Mouse (Mus musculus): ENCODE measurements around the gene Espn. TPM values are rescaled to one million over a fixed set of nuclear protein-coding genes. Genes with fewer than 3 reads are reported as not detected.

The Espn gene
- polyA plus RNA-seq, 1 experiment from 2014 or later: not detected

GRCm38 (mm10) chr4:152083611-152084220, 68.5 kb downstream of the Espn start:
- no peaks in the 10 kb centered on the region for H3K9me3 ChIP-seq (ENCODE audit: control insufficient read depth, low read length)
- no peaks in the 10 kb centered on the region; the same call in 1 of the 2 replicates for H3K27me3 ChIP-seq (ENCODE audit: control insufficient read depth, insufficient read depth, low read length)
- H3K4me3 ChIP-seq (replicated peaks; ENCODE audit: low read depth, low read length): no peak overlapping the region
- WGBS: 66% methylated on average over 7 of the region's 7 CpGs
- H3K36me3 ChIP-seq (ENCODE audit: control insufficient read depth, insufficient read depth, low read length): no peaks in the 10 kb centered on the region
- peaks cover 16% of the 10 kb centered on the region for H3K4me1 ChIP-seq (ENCODE audit: control insufficient read depth, insufficient read depth, low read length)
- no peak for DNase-seq
- H3K9ac ChIP-seq (replicated peaks; ENCODE audit: low read length): no peak overlapping the region
- no peak overlapping the region for H3K27ac ChIP-seq (replicated peaks; ENCODE audit: low read depth, low read length)
- no peak for ATAC-seq (ENCODE audit: low FRiP score, low TSS enrichment)
- no peak overlapping the region for H3K4me2 ChIP-seq (ENCODE audit: low read length)

GRCm38 (mm10) chr4:152079931-152080330, 72.2 kb downstream of the Espn start:
- Histone ChIP-seq H3K4me2 (ENCODE audit: low read length) (no peak overlapping the region), H3K36me3 (ENCODE audit: control insufficient read depth, insufficient read depth, low read length) (no peaks in the 10 kb centered on the region), H3K27ac (replicated peaks; ENCODE audit: low read depth, low read length) (no peak overlapping the region), H3K9ac (replicated peaks; ENCODE audit: low read length) (no peak overlapping the region), H3K4me3 (replicated peaks; ENCODE audit: low read depth, low read length) (no peak overlapping the region), H3K27me3 (ENCODE audit: control insufficient read depth, insufficient read depth, low read length) (no peaks in the 10 kb centered on the region; the same call in 1 of the 2 replicates), H3K9me3 (ENCODE audit: control insufficient read depth, low read length) (no peaks in the 10 kb centered on the region), H3K4me1 (ENCODE audit: control insufficient read depth, insufficient read depth, low read length) (no peaks in the 10 kb centered on the region)
- WGBS: 62% methylated on average over 7 of the region's 7 CpGs
- DNase-seq (no peak), ATAC-seq (ENCODE audit: low FRiP score, low TSS enrichment) (no peak)

DNA sequence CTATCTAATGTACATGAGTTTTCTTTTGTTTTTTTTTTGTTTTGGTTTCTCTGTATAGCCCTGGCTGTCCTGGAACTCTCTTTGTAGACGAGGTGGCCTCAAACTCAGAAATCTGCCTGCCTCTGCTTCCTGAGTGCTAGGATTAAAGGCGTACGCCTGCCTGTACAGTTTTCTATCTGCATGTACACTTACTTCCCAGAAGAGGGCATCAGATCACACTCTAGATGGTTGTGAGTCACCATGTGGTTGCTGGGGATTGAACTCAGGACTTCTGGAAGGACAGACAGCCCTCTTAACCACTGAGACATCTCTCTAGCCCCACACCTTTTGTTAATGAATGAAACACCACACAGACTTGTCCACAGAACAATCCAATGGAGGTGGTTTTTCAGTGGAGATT, 72.9 kb downstream of the Espn start:
- Histone ChIP-seq H3K9ac (replicated peaks; ENCODE audit: low read length) (no peak overlapping the region), H3K27ac (replicated peaks; ENCODE audit: low read depth, low read length) (no peak overlapping the region), H3K4me2 (ENCODE audit: low read length) (no peak overlapping the region), H3K27me3 (ENCODE audit: control insufficient read depth, insufficient read depth, low read length) (no peaks in the 10 kb centered on the region), H3K36me3 (ENCODE audit: control insufficient read depth, insufficient read depth, low read length) (no peaks in the 10 kb centered on the region), H3K9me3 (ENCODE audit: control insufficient read depth, low read length) (no peaks in the 10 kb centered on the region), H3K4me1 (ENCODE audit: control insufficient read depth, insufficient read depth, low read length) (no peaks in the 10 kb centered on the region), H3K4me3 (replicated peaks; ENCODE audit: low read depth, low read length) (no peak overlapping the region)
- no peak for DNase-seq
- 92% methylated on average over 3 of the region's 3 CpGs for WGBS
- no peak for ATAC-seq (ENCODE audit: low FRiP score, low TSS enrichment)

DNA sequence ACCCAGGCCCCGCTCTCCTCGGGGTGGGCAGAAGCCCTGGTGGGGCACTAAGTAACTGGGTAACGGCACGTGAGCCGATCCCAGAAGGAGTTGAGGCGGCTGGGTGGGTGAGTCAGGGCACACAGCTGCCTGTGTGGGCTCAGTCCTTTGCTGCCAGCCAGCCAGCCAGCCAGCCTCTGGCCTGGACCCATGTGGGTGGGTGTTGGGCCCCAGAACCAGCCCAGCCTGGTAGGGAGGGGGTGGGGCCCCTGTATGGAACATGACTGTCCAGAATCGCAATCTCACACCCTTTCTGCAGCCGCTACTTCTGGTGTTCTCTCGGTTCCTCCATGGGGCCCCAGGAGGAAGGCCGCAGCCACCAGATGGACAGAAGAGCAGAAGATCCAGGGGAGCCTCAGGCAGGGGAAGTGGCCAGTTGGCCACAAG, 74.1 kb downstream of the Espn start:
- no peaks in the 10 kb centered on the region for H3K9me3 ChIP-seq (ENCODE audit: control insufficient read depth, low read length)
- no peak overlapping the region for H3K27ac ChIP-seq (replicated peaks; ENCODE audit: low read depth, low read length)
- no peaks in the 10 kb centered on the region for H3K36me3 ChIP-seq (ENCODE audit: control insufficient read depth, insufficient read depth, low read length)
- WGBS: 93% methylated on average over 10 of the region's 10 CpGs
- no peak overlapping the region for H3K4me3 ChIP-seq (replicated peaks; ENCODE audit: low read depth, low read length)
- H3K9ac ChIP-seq (replicated peaks; ENCODE audit: low read length): no peak overlapping the region
- no peak for DNase-seq
- H3K4me2 ChIP-seq (ENCODE audit: low read length): no peak overlapping the region
- ATAC-seq (ENCODE audit: low FRiP score, low TSS enrichment): no peak
- H3K4me1 ChIP-seq (ENCODE audit: control insufficient read depth, insufficient read depth, low read length): no peaks in the 10 kb centered on the region
- no peaks in the 10 kb centered on the region for H3K27me3 ChIP-seq (ENCODE audit: control insufficient read depth, insufficient read depth, low read length)

GRCm38 (mm10) chr4:152077191-152077590, 75.0 kb downstream of the Espn start:
- no peak overlapping the region for H3K9ac ChIP-seq (replicated peaks; ENCODE audit: low read length)
- H3K27me3 ChIP-seq (ENCODE audit: control insufficient read depth, insufficient read depth, low read length): no peaks in the 10 kb centered on the region
- ATAC-seq (ENCODE audit: low FRiP score, low TSS enrichment): no peak
- no peak overlapping the region for H3K27ac ChIP-seq (replicated peaks; ENCODE audit: low read depth, low read length)
- 84% methylated on average over 9 of the region's 9 CpGs for WGBS
- DNase-seq: no peak
- no peak overlapping the region for H3K4me2 ChIP-seq (ENCODE audit: low read length)
- no peaks in the 10 kb centered on the region for H3K9me3 ChIP-seq (ENCODE audit: control insufficient read depth, low read length)
- peaks cover 6% of the 10 kb centered on the region for H3K4me1 ChIP-seq (ENCODE audit: control insufficient read depth, insufficient read depth, low read length)
- no peaks in the 10 kb centered on the region for H3K36me3 ChIP-seq (ENCODE audit: control insufficient read depth, insufficient read depth, low read length)
- H3K4me3 ChIP-seq (replicated peaks; ENCODE audit: low read depth, low read length): no peak overlapping the region

DNA sequence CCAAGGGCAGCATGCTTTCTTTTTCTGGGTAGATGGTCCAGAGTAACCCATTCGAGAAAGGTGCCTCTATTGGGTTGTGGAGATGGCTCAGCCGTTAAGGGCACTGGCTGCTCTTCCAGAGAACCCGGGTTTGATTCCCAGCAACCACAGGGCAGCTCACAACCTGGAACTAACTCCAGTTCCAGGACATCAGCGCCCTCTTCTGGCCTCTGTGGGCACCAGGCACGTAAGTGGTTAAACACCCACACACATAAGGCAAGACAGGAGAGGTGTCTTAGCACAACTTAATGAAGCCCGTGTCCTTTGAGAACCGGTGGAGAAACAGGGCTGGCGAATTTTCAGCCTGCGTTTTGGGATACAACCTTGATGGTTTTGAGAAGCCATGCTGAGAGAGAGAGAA, 77.6 kb downstream of the Espn start:
- ATAC-seq (ENCODE audit: low FRiP score, low TSS enrichment) (no peak), DNase-seq (no peak)
- no peak overlapping the region for H3K4me2 ChIP-seq (ENCODE audit: low read length)
- H3K4me1 ChIP-seq (ENCODE audit: control insufficient read depth, insufficient read depth, low read length): peaks cover 6% of the 10 kb centered on the region
- no peak overlapping the region for H3K4me3 ChIP-seq (replicated peaks; ENCODE audit: low read depth, low read length)
- no peaks in the 10 kb centered on the region for H3K27me3 ChIP-seq (ENCODE audit: control insufficient read depth, insufficient read depth, low read length)
- H3K36me3 ChIP-seq (ENCODE audit: control insufficient read depth, insufficient read depth, low read length): no peaks in the 10 kb centered on the region
- H3K27ac ChIP-seq (replicated peaks; ENCODE audit: low read depth, low read length): no peak overlapping the region
- H3K9me3 ChIP-seq (ENCODE audit: control insufficient read depth, low read length): no peaks in the 10 kb centered on the region
- 84% methylated on average over 9 of the region's 9 CpGs for WGBS
- no peak overlapping the region for H3K9ac ChIP-seq (replicated peaks; ENCODE audit: low read length)

DNA sequence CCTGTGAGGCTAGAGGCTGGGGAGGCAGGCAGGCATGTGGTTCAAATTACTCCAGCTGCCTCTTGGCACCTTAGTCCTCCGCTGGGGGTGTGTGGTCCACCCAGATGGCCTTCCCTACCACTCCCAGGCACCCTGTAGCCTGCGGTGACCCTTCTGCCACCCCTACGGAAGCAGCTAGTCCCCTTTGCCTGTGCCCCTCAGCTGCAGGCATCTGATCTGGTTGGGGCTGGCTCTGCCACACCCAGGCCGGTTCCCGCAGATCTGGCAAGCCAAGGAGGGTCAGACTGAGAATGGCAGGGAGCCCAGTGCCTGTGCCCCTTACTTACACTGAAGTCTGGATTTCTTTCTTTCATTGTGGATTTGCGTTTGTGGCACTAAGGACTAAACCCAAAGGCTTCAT, 78.5 kb downstream of the Espn start:
- no peaks in the 10 kb centered on the region for H3K9me3 ChIP-seq (ENCODE audit: control insufficient read depth, low read length)
- H3K9ac ChIP-seq (replicated peaks; ENCODE audit: low read length): no peak overlapping the region
- no peak overlapping the region for H3K27ac ChIP-seq (replicated peaks; ENCODE audit: low read depth, low read length)
- DNase-seq (no peak), ATAC-seq (ENCODE audit: low FRiP score, low TSS enrichment) (no peak)
- H3K4me1 ChIP-seq (ENCODE audit: control insufficient read depth, insufficient read depth, low read length): peaks cover 6% of the 10 kb centered on the region
- H3K36me3 ChIP-seq (ENCODE audit: control insufficient read depth, insufficient read depth, low read length): no peaks in the 10 kb centered on the region
- WGBS: 83% methylated on average over 6 of the region's 6 CpGs
- H3K4me2 ChIP-seq (ENCODE audit: low read length): no peak overlapping the region
- no peaks in the 10 kb centered on the region for H3K27me3 ChIP-seq (ENCODE audit: control insufficient read depth, insufficient read depth, low read length)
- no peak overlapping the region for H3K4me3 ChIP-seq (replicated peaks; ENCODE audit: low read depth, low read length)

DNA sequence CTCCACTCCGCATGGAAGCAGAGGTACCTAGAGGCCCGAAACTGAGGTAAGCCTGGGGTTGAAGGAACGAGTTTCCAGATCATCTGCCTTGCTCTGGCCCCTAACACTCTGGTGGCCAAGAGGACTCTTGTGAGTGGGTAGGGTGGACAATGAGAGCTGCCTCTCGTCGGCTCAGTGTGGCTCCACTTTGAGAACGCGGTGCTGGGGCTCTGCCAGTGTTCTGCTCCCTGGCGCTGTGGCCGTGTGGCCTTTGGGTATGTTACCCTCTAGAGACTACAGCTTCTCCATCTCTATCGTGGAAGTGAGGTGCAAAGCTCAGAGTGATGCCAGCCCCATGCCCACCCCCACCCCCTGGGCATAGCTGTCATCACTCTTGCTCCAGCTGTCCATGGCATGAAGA, 79.5 kb downstream of the Espn start:
- H3K9me3 ChIP-seq (ENCODE audit: control insufficient read depth, low read length): no peaks in the 10 kb centered on the region
- WGBS: 59% methylated on average over 10 of the region's 10 CpGs
- DNase-seq (no peak), ATAC-seq (ENCODE audit: low FRiP score, low TSS enrichment) (no peak)
- H3K4me3 ChIP-seq (replicated peaks; ENCODE audit: low read depth, low read length): no peak overlapping the region
- no peak overlapping the region for H3K27ac ChIP-seq (replicated peaks; ENCODE audit: low read depth, low read length)
- H3K4me2 ChIP-seq (ENCODE audit: low read length): no peak overlapping the region
- H3K36me3 ChIP-seq (ENCODE audit: control insufficient read depth, insufficient read depth, low read length): no peaks in the 10 kb centered on the region
- H3K27me3 ChIP-seq (ENCODE audit: control insufficient read depth, insufficient read depth, low read length): no peaks in the 10 kb centered on the region
- peaks cover 6% of the 10 kb centered on the region for H3K4me1 ChIP-seq (ENCODE audit: control insufficient read depth, insufficient read depth, low read length)
- H3K9ac ChIP-seq (replicated peaks; ENCODE audit: low read length): no peak overlapping the region

GRCm38 (mm10) chr4:152072121-152072601, 80.0 kb downstream of the Espn start, which contains the start of gene Plekhg5:
TSS of gene Plekhg5 (plus strand) at chr4:152072498.
- Histone ChIP-seq H3K4me1 (ENCODE audit: control insufficient read depth, insufficient read depth, low read length) (peaks cover 6% of the 10 kb centered on the region), H3K9ac (replicated peaks; ENCODE audit: low read length) (no peak within 1 kb of the TSS), H3K9me3 (ENCODE audit: control insufficient read depth, low read length) (no peaks in the 10 kb centered on the region), H3K4me3 (replicated peaks; ENCODE audit: low read depth, low read length) (no peak within 1 kb of the TSS), H3K27ac (replicated peaks; ENCODE audit: low read depth, low read length) (no peak within 1 kb of the TSS), H3K36me3 (ENCODE audit: control insufficient read depth, insufficient read depth, low read length) (no peaks in the 10 kb centered on the region), H3K4me2 (ENCODE audit: low read length) (no peak within 1 kb of the TSS), H3K27me3 (ENCODE audit: control insufficient read depth, insufficient read depth, low read length) (no peaks in the 10 kb centered on the region)
- DNase-seq: peak; percentile 32
- no peak for ATAC-seq (ENCODE audit: low FRiP score, low TSS enrichment)
- WGBS: 53% methylated on average over 10 of the region's 10 CpGs
